Mouse (Mus musculus): Measurements from ENCODE around the gene Sertad4. TPM values are rescaled to one million over a fixed set of nuclear protein-coding genes. Genes with fewer than 3 reads are reported as not detected.

Sertad4 gene
- 2.0 TPM for polyA plus RNA-seq (2014; fragmentation: Illumina TruSeq; extraction: RNeasy Lipid Tissue Mini Kit (QIAGEN cat#74804); ENCODE audit: insufficient read depth, low read depth, low replicate concordance)

DNA sequence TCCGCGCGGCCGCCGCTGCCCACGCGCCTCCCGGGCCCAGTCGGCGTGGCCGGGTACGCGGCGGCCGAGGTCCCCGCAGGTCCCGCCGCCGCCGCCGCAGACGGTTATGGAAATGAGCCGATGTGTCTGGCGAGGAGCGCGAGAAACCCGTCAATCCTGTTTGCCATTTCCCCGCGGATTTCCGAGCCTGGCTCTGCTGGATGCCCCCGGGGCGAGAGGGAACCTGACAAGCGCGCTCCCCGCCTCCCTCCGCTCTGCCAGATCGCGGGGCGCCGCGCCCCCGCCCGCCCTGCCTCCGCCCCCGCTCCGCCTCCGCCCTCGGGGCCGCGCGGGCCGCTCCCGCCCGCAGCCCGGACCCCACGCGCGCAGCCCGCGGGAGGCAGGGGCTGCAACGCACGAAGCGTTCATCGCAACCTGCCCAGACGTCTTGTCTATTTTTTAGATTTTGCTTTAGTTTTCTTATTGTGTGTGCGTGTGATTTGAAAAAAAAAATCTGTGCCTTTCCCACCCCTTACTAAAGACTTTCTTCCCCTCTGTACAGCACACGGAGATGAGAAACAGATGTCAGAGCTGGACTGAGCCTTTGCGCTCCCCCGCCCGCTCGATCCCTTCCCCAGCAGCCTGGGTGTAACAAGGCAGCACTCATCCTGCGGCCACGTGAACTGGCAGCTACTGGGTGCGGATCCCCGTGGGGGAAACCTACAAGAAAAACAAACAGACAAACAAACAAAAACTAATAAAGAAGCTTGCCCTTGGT is at the start of gene Sertad4:
Gene Sertad4, minus strand, starts transcription at position 283 of the 757 bp plus-strand sequence.

Other genes with a start within 250 kb of the Sertad4 start
- gene Hhat, start 84.5 kb downstream of the Sertad4 start, polyA plus RNA-seq (2014; fragmentation: Illumina TruSeq; extraction: RNeasy Lipid Tissue Mini Kit (QIAGEN cat#74804); ENCODE audit: insufficient read depth, low read depth, low replicate concordance) = 0.79 TPM
- gene Syt14, start 180.0 kb upstream of the Sertad4 start, polyA plus RNA-seq (2014; fragmentation: Illumina TruSeq; extraction: RNeasy Lipid Tissue Mini Kit (QIAGEN cat#74804); ENCODE audit: insufficient read depth, low read depth, low replicate concordance) = 0.15 TPM